Mouse (Mus musculus) central nervous system, embryonic 18 days (tissue): Measurements from ENCODE around the gene Fmnl1. TPM values are rescaled to one million over a fixed set of nuclear protein-coding genes. Genes with fewer than 3 reads are reported as not detected.

Experiments used
- polyA plus RNA-seq: library from polyadenylated mRNA; depleted of rRNA; stranded (reverse); fragments of >200 nt; gene quantifications from 2 replicates; pipeline ENCODE4 v1.2.3, GENCODE M21; 2012; rRNA removed

Fmnl1 gene
- 29.8 and 30.8 TPM in 2 replicates for polyA plus RNA-seq

GRCm38 (mm10) chr11:103170494-103171285 lies at the start of gene Fmnl1:
TSS of gene Fmnl1 (plus strand) at chr11:103171107.

GRCm38 (mm10) chr11:103131701-103132575 lies 39.0 kb upstream of the Fmnl1 start, which contains the start of gene Hexim2:
TSS of gene Hexim2 (plus strand) at chr11:103132429.

GRCm38 (mm10) chr11:103208458-103208857 lies 37.6 kb downstream of the Fmnl1 start, which contains the start of gene 1700023F06Rik:
TSS of gene 1700023F06Rik (minus strand) at chr11:103208558.

GRCm38 (mm10) chr11:103217790-103218516 lies 47.0 kb downstream of the Fmnl1 start, which contains the start of gene Spata32:
TSS of gene Spata32 (minus strand) at chr11:103218432.

Other genes starting within 250 kb of the Fmnl1 start
- gene Kif18b, start 246.0 kb upstream of the Fmnl1 start, polyA plus RNA-seq = 3.9 and 4.0 TPM in 2 replicates
- 10.9 and 12.6 TPM in 2 replicates for gene C1ql1, start 224.4 kb upstream of the Fmnl1 start, polyA plus RNA-seq
- 38.0 and 39.4 TPM in 2 replicates for gene Nmt1, start 142.9 kb upstream of the Fmnl1 start, polyA plus RNA-seq
- 130 and 153 TPM in 2 replicates for gene Dcakd, start 142.8 kb upstream of the Fmnl1 start, polyA plus RNA-seq
- gene Plcd3, start 69.4 kb upstream of the Fmnl1 start, polyA plus RNA-seq = 5.3 and 6.0 TPM in 2 replicates
- gene Acbd4, start 69.4 kb upstream of the Fmnl1 start, polyA plus RNA-seq = 7.9 and 11.1 TPM in 2 replicates
- 18.3 and 18.6 TPM in 2 replicates for gene Hexim1, start 54.9 kb upstream of the Fmnl1 start, polyA plus RNA-seq
- gene Hexim2, start 38.7 kb upstream of the Fmnl1 start, polyA plus RNA-seq = 23.2 and 23.5 TPM in 2 replicates
- gene 1700023F06Rik, start 37.5 kb downstream of the Fmnl1 start, polyA plus RNA-seq = 2.4 and 2.9 TPM in 2 replicates
- 1.2 and 1.3 TPM in 2 replicates for gene Spata32, start 47.3 kb downstream of the Fmnl1 start, polyA plus RNA-seq
- 4.5 and 4.7 TPM in 2 replicates for gene Map3k14, start 96.4 kb downstream of the Fmnl1 start, polyA plus RNA-seq
- gene Arhgap27, start 192.6 kb downstream of the Fmnl1 start, polyA plus RNA-seq = 5.2 and 5.4 TPM in 2 replicates
- gene Plekhm1, start 241.6 kb downstream of the Fmnl1 start, polyA plus RNA-seq = 12.4 and 13.1 TPM in 2 replicates